Mouse (Mus musculus): ENCODE measurements at regions not wholly inside any gene's neighbourhood (a gene's known extent, or its start where the extent isn't known, plus 50 kb on each side); places are given as distances from the start of the nearest gene placed in this dataset.

- DNase-seq (ENCODE audit: low read depth, low spot score), result no peak
Observed at GRCm38 (mm10) chr15:62482357-62482756, 1362.6 kb downstream of the Gsdmc2 start.

GRCm38 (mm10) chr15:62477779-62478178 lies 1367.2 kb downstream of the Gsdmc2 start:
- no peak for DNase-seq (ENCODE audit: low read depth, low spot score)

GRCm38 (mm10) chr15:62476452-62476851 lies 1368.5 kb downstream of the Gsdmc2 start:
- no peak for DNase-seq (ENCODE audit: low read depth, low spot score)

- DNase-seq (ENCODE audit: low read depth, low spot score), result no peak
Observed at GRCm38 (mm10) chr15:62470683-62471331, 1374.2 kb downstream of the Gsdmc2 start.

- no peak for DNase-seq (ENCODE audit: low read depth, low spot score)
Observed at GRCm38 (mm10) chr15:62468076-62468475, 1376.9 kb downstream of the Gsdmc2 start.

GRCm38 (mm10) chr15:62466856-62467255 lies 1378.1 kb downstream of the Gsdmc2 start:
- no peak for DNase-seq (ENCODE audit: low read depth, low spot score)

GRCm38 (mm10) chr15:62465026-62465839 lies 1379.7 kb downstream of the Gsdmc2 start:
- peak; percentile 11 for DNase-seq (ENCODE audit: low read depth, low spot score)

- DNase-seq (ENCODE audit: low read depth, low spot score), result peak; percentile 62
Observed at GRCm38 (mm10) chr15:62462698-62463097, 1382.3 kb downstream of the Gsdmc2 start.

GRCm38 (mm10) chr15:62461398-62462051 lies 1383.5 kb downstream of the Gsdmc2 start:
- no peak for DNase-seq (ENCODE audit: low read depth, low spot score)

GRCm38 (mm10) chr15:62460724-62461123 lies 1384.3 kb downstream of the Gsdmc2 start:
- no peak for DNase-seq (ENCODE audit: low read depth, low spot score)

GRCm38 (mm10) chr15:62460026-62460607 lies 1384.9 kb downstream of the Gsdmc2 start:
- no peak for DNase-seq (ENCODE audit: low read depth, low spot score)

- DNase-seq (ENCODE audit: low read depth, low spot score), result peak; percentile 76
Observed at GRCm38 (mm10) chr15:62457990-62458389, 1387.0 kb downstream of the Gsdmc2 start.

GRCm38 (mm10) chr15:62457051-62457664 lies 1387.8 kb downstream of the Gsdmc2 start:
- DNase-seq (ENCODE audit: low read depth, low spot score), result peak; percentile 16

GRCm38 (mm10) chr15:62456020-62456419 lies 1389.0 kb downstream of the Gsdmc2 start:
- DNase-seq (ENCODE audit: low read depth, low spot score), result no peak

GRCm38 (mm10) chr15:62448116-62448515 lies 1396.9 kb downstream of the Gsdmc2 start:
- DNase-seq (ENCODE audit: low read depth, low spot score), result no peak

- DNase-seq (ENCODE audit: low read depth, low spot score), result no peak
Observed at GRCm38 (mm10) chr15:62439211-62439610, 1405.8 kb downstream of the Gsdmc2 start.

GRCm38 (mm10) chr15:62436631-62437030 lies 1408.3 kb downstream of the Gsdmc2 start:
- no peak for DNase-seq (ENCODE audit: low read depth, low spot score)

GRCm38 (mm10) chr15:62435141-62435680 lies 1409.8 kb downstream of the Gsdmc2 start:
- DNase-seq (ENCODE audit: low read depth, low spot score), result no peak

- DNase-seq (ENCODE audit: low read depth, low spot score), result no peak
Observed at GRCm38 (mm10) chr15:62432742-62433245, 1412.2 kb downstream of the Gsdmc2 start.

GRCm38 (mm10) chr15:62431150-62431678 lies 1413.8 kb downstream of the Gsdmc2 start:
- DNase-seq (ENCODE audit: low read depth, low spot score), result no peak

GRCm38 (mm10) chr15:62422995-62423394 lies 1422.0 kb downstream of the Gsdmc2 start:
- DNase-seq (ENCODE audit: low read depth, low spot score), result no peak

All from ZHBTc4 (cell line).